Mouse (Mus musculus) brown adipose tissue, adult 24 weeks (tissue): ENCODE data around the gene Nme7. TPM values are rescaled to one million over a fixed set of nuclear protein-coding genes. Genes with fewer than 3 reads are reported as not detected.

Source experiments
- H3K27ac ChIP-seq: fragments of 200-500 bp; replicated peaks from 2 replicates; pipeline ENCODE4 v1.5.1; 2012; ENCODE audit warnings: low read depth, mild to moderate bottlenecking, low read length
- H3K4me1 ChIP-seq: fragments of 200-500 bp; 2 replicates; pipeline ENCODE4 v1.6.1; 2012; ENCODE audit warnings: low read length, mixed read lengths; ENCODE audit not compliant: control insufficient read depth, insufficient read depth, insufficient read length
- H3K4me3 ChIP-seq: fragments of 200-500 bp; 2 replicates; pipeline ENCODE4 v1.5.1; 2012; ENCODE audit warnings: low read depth, mild to moderate bottlenecking, low read length, moderate library complexity; ENCODE audit not compliant: insufficient read depth
- polyA plus RNA-seq: library from polyadenylated mRNA; stranded (reverse); fragments of >200 nt; gene quantifications from 2 replicates; pipeline ENCODE4 v1.2.4, GENCODE M21; 2012; ENCODE audit not compliant: missing spikeins, insufficient read depth, insufficient read length

Gene Nme7
- polyA plus RNA-seq, 1 experiment: 20.5 TPM

- H3K27ac ChIP-seq: peak within 1 kb of the TSS; percentile 78
- H3K4me3 ChIP-seq: peak within 1 kb of the TSS; percentile 87
- H3K4me1 ChIP-seq: 0 out of 2 replicates have a peak, but pooled peaks cover 2% of the 10 kb centered on the region
These were observed 3.3 kb downstream of the Nme7 start, which contains the start of gene Blzf1 for GRCm38 (mm10) chr1:164307124-164307751. Gene Blzf1 (minus strand): TSS chr1:164307489.

GRCm38 (mm10) chr1:164307922-164308321 is 4.0 kb downstream of the Nme7 start:
- Histone ChIP-seq H3K4me3 (peak overlapping the region; percentile 87), H3K4me1 (0 out of 2 replicates have a peak, but pooled peaks cover 2% of the 10 kb centered on the region), H3K27ac (no peak overlapping the region)

- no peak overlapping the region for H3K27ac ChIP-seq
- H3K4me3 ChIP-seq: no peak overlapping the region
- H3K4me1 ChIP-seq: no peaks in the 10 kb centered on the region
These were observed 10.2 kb downstream of the Nme7 start for GRCm38 (mm10) chr1:164314085-164314484.

GRCm38 (mm10) chr1:164315266-164315665 is 11.3 kb downstream of the Nme7 start:
- Histone ChIP-seq H3K4me1 (no peaks in the 10 kb centered on the region), H3K4me3 (no peak overlapping the region), H3K27ac (no peak overlapping the region)

GRCm38 (mm10) chr1:164316697-164317096 is 12.8 kb downstream of the Nme7 start:
- H3K4me3 ChIP-seq: no peak overlapping the region
- H3K27ac ChIP-seq: no peak overlapping the region
- no peaks in the 10 kb centered on the region for H3K4me1 ChIP-seq

- Histone ChIP-seq H3K4me1 (no peaks in the 10 kb centered on the region), H3K27ac (no peak overlapping the region), H3K4me3 (no peak overlapping the region)
These were observed 13.3 kb downstream of the Nme7 start for GRCm38 (mm10) chr1:164317261-164317660.

- H3K4me3 ChIP-seq: no peak overlapping the region
- H3K4me1 ChIP-seq: no peaks in the 10 kb centered on the region
- H3K27ac ChIP-seq: no peak overlapping the region
These were observed 14.6 kb downstream of the Nme7 start for GRCm38 (mm10) chr1:164318474-164318873.

GRCm38 (mm10) chr1:164319542-164320140 is 15.7 kb downstream of the Nme7 start:
- H3K4me3 ChIP-seq: no peak overlapping the region
- H3K27ac ChIP-seq: no peak overlapping the region
- no peaks in the 10 kb centered on the region for H3K4me1 ChIP-seq

GRCm38 (mm10) chr1:164320731-164321130 is 16.8 kb downstream of the Nme7 start:
- Histone ChIP-seq H3K4me1 (no peaks in the 10 kb centered on the region), H3K27ac (no peak overlapping the region), H3K4me3 (no peak overlapping the region)

GRCm38 (mm10) chr1:164321408-164321807 is 17.5 kb downstream of the Nme7 start:
- Histone ChIP-seq H3K27ac (no peak overlapping the region), H3K4me1 (no peaks in the 10 kb centered on the region), H3K4me3 (no peak overlapping the region)

- H3K4me3 ChIP-seq: no peak overlapping the region
- H3K27ac ChIP-seq: no peak overlapping the region
- H3K4me1 ChIP-seq: no peaks in the 10 kb centered on the region
These were observed 19.2 kb downstream of the Nme7 start for GRCm38 (mm10) chr1:164322987-164323650.

GRCm38 (mm10) chr1:164324221-164324620 is 20.3 kb downstream of the Nme7 start:
- Histone ChIP-seq H3K4me3 (no peak overlapping the region), H3K4me1 (no peaks in the 10 kb centered on the region), H3K27ac (no peak overlapping the region)

- Histone ChIP-seq H3K4me1 (no peaks in the 10 kb centered on the region), H3K27ac (no peak overlapping the region), H3K4me3 (no peak overlapping the region)
These were observed 21.0 kb downstream of the Nme7 start for GRCm38 (mm10) chr1:164324878-164325277.

GRCm38 (mm10) chr1:164326600-164327155 is 22.8 kb downstream of the Nme7 start:
- no peaks in the 10 kb centered on the region for H3K4me1 ChIP-seq
- H3K27ac ChIP-seq: no peak overlapping the region
- H3K4me3 ChIP-seq: no peak overlapping the region

GRCm38 (mm10) chr1:164327764-164328163 is 23.8 kb downstream of the Nme7 start:
- no peaks in the 10 kb centered on the region for H3K4me1 ChIP-seq
- no peak overlapping the region for H3K27ac ChIP-seq
- H3K4me3 ChIP-seq: no peak overlapping the region
